Mouse (Mus musculus): Measurements from ENCODE around the gene Nme7.

Gene Nme7

DNA sequence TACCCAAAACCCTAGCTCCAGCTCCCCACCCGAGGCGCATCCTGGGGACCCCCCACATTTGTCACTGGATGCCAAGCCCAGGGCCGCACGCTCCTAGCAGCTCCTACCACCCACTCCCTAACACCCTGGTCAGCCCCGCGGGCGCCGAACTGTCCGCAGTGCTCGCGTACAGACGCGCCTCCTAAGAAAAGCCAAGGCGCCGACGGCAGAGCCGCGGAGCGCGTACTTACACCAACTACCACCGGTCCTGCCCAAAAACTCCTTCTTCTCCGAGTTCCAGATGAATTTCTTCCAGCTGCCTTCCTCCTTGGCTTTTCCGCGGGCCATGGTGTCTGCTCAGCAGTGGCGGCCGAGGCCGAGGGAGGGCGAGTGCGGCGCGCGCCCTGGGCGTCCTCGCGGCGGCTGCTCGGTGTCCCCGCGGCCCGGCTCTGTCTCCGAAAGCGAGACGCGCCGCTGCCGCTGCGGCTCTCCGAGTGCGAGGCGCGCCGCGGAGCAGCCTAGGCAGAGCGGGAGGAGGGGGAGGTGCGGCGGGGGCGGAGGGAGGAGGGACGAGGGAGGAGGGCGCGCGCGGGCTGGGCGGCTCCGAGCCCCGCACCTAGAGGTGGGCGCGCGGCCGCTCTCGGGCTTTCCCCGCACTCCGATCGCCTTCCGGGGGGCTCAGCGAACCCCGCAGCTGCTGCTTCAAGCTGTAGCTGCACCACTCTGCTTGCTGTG is 153.8 kb downstream of the Nme7 start:
- in situ Hi-C loops (cut with MboI, MseI) = no loop called here

- in situ Hi-C loops (cut with MboI, MseI) = no loop called here
These were observed 154.3 kb downstream of the Nme7 start, which contains the start of gene Atp1b1 for GRCm38 (mm10) chr1:164458245-164458613. Atp1b1 (minus strand) TSS chr1:164458355.

GRCm38 (mm10) chr1:164458621-164459051 is 154.7 kb downstream of the Nme7 start:
- in situ Hi-C loops (cut with MboI, MseI) = no loop called here

- in situ Hi-C loops (cut with MboI, MseI) = no loop called here
These were observed 155.4 kb downstream of the Nme7 start for GRCm38 (mm10) chr1:164459127-164459905.

GRCm38 (mm10) chr1:164460921-164461697 is 157.2 kb downstream of the Nme7 start:
- in situ Hi-C loops (cut with MboI, MseI) = no loop called here

GRCm38 (mm10) chr1:164461726-164462125 is 157.8 kb downstream of the Nme7 start:
- in situ Hi-C loops (cut with MboI, MseI) = no loop called here

DNA sequence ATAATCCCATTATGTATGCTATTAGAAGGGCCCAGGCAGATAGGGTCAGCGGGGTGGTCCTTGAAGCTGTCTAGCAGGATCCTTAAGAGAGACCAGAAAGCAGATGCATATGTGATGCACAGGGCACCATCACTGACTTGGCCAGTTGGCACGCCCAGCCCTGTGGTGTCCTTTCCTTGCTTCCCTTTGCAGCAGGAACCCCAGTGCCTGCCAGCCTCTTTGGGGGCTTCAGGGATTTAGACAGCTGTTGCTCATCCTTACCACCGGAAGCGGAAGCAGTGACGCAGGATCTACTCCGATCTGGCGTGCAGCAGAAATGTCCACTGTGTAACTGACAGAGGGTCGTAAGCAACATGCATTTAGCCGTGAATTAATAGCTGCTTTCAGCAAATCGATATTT is 163.5 kb downstream of the Nme7 start:
- in situ Hi-C loops (cut with MboI, MseI) = no loop called here

GRCm38 (mm10) chr1:164468329-164468728 is 164.4 kb downstream of the Nme7 start:
- in situ Hi-C loops (cut with MboI, MseI) = no loop called here

DNA sequence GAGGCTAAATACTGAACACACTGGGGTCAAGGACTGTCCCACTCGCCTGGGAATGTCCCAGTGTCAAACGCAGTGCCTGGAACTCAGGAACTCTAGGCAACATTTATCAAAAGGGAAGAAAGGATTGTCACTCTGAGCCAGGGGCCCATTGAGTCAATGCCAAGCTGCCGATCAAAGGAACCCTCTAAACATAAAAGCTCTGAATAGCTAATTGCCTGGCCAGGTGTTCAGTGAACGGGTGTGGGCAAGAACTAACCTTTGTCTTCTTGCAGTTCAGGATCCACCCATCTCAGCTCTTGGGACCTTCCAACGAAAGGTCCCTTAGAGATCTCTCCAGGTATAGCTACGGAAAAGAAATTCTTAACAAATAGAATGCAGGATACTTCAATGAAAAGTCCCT is 167.1 kb downstream of the Nme7 start:
- in situ Hi-C loops (cut with MboI, MseI) = no loop called here

DNA sequence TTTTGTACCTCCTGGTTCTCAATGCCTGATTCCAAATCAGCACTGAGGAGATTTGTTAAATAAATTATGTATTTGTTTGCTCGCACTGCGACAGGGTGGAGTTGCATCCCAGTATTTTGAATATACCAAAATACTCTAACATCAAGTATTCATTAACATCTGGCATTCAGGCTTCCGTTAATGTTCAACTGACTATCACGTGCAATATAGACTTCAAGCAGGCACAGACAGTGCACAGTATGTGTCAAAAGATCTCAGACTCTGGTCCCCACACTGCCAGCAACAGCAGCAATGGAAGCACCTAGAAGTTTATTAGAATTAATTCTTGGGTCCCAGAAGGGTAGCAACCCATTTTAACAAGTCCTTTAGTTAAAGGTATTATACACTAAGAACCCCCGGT is 167.7 kb downstream of the Nme7 start:
- in situ Hi-C loops (cut with MboI, MseI) = no loop called here

GRCm38 (mm10) chr1:164473398-164473797 is 169.5 kb downstream of the Nme7 start:
- in situ Hi-C loops (cut with MboI, MseI) = no loop called here

GRCm38 (mm10) chr1:164474310-164474709 is 170.4 kb downstream of the Nme7 start:
- in situ Hi-C loops (cut with MboI, MseI) = no loop called here

DNA sequence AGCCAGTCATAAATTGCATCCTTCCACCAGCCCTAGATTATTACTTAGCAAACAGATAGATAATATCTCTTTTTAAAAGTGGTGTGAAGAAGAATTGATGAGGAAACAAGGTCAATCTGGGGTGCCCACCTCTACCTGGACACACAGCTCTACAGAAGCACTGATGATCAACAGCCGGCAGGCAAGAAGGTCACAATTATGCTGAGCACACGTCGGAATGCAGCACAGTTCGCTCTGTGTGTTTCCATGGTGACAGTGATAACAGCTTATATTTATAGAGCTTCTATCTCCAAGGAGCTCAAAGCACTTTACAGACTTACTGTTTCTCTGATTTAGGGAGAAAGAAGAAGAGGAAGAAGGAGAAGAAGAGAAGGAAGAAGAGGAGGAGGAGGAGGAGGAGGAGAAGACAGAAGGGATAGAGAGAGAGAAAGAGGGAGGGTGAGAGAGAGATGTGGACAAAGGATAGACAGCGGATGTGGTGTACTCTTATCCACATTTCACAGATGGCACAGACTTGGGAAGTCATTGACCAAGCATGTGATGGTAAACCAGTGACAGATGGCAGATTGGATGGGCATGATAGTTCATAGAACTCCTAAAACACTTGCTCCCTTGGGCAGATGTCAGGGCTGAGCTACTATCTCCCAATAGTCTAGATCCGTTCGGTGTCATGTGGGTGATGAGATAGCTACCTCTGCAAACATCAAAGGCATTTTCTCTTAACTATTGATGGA is 171.0 kb downstream of the Nme7 start:
- in situ Hi-C loops (cut with MboI, MseI) = no loop called here

- in situ Hi-C loops (cut with MboI, MseI) = no loop called here
These were observed 172.0 kb downstream of the Nme7 start for GRCm38 (mm10) chr1:164475895-164476294.

- in situ Hi-C loops (cut with MboI, MseI) = no loop called here
These were observed 177.1 kb downstream of the Nme7 start for GRCm38 (mm10) chr1:164480755-164481644.

DNA sequence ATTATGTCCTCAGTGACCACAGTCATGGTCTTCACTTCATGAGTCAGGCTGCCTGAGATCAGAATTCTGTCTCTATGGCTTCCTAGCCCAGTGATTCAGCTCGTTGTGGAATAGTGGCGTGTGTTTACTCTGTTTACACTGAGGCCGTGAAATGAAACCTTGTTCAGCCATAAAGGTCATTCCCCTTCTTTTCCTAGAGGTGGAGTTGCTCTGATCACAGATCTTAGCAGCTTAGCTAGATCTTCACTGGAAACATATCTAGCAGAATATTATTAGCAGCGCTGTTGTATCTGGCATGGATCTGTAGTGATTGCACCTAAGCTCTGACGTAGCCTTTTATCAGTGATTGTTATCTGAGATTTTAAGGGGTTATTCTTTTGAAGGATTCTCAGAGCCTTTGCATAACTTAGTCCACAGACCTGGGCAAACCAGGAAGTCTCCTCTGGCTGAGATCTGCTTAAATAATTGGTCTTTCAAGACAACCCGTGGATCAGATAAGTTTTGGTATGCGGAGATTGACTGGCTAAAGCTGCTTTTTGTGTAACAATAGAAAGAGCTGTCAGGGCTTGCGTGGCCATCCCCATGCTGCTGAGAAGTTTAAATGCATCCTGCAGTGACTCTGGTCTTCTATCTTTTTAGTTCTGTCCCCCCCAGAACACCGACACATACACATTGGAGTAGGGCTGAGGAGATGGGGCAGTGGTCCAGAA is 177.9 kb downstream of the Nme7 start:
- in situ Hi-C loops (cut with MboI, MseI) = no loop called here

- in situ Hi-C loops (cut with MboI, MseI) = no loop called here
These were observed 178.9 kb downstream of the Nme7 start for GRCm38 (mm10) chr1:164482833-164483232.

DNA sequence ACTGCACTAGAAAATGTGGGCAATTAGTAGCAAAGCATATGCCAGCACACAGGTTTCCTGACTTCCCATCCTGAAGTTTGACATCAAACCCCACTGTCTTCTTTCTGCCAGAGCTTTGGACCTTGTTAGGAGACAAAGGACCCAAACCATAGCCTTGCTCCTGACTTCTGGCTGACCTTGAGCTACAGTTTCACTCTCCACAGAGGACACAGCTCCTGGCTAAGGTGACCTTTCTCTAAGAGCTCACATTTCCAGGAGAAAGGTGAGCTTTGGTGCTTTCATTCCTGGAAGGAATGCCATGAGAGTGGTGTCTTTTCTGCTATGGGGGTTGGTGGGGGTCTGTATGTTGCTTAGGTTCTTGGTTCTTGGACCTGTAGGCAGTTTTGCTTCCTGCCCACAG is 179.8 kb downstream of the Nme7 start:
- in situ Hi-C loops (cut with MboI, MseI) = no loop called here

All from regulatory T cell (primary cell).